Mouse (Mus musculus) ES-Bruce4 (cell line): Measurements from ENCODE around the gene Cacna1d.

Experiments used
- CTCF ChIP-seq: IDR thresholded peaks from one replicate; pipeline ENCODE4 v1.8.1; 2011; ENCODE audit warnings: low read depth, low read length
- POLR2A ChIP-seq: IDR thresholded peaks from one replicate; pipeline ENCODE4 v1.8.1; 2011; ENCODE audit warnings: low read length; ENCODE audit not compliant: insufficient read depth

GRCm38 (mm10) chr14:30017794-30018462, 473.3 kb downstream of the Cacna1d start:
- no peak for TF ChIP-seq CTCF
- TF ChIP-seq POLR2A = no peak
